Mouse (Mus musculus): Measurements from ENCODE around the gene Nol9. TPM values are rescaled to one million over a fixed set of nuclear protein-coding genes. Genes with fewer than 3 reads are reported as not detected.

Nol9 gene
- polyA plus RNA-seq, 1 experiment from 2014 or later = 25.8 TPM

GRCm38 (mm10) chr4:152001335-152001734 is 37.8 kb upstream of the Nol9 start:
- Histone ChIP-seq H3K4me3 (no peak overlapping the region), H3K27me3 (replicated peaks) (no peaks in the 10 kb centered on the region), H3K4me1 (replicated peaks) (peaks cover 15% of the 10 kb centered on the region), H3K9ac (no peak overlapping the region), H3K4me2 (no peak overlapping the region), H3K9me3 (replicated peaks) (no peaks in the 10 kb centered on the region), H3K27ac (ENCODE audit: poor library complexity, severe bottlenecking) (no peak overlapping the region), H3K36me3 (no peaks in the 10 kb centered on the region)
- 65% methylated on average over 4 of the region's 4 CpGs for WGBS
- ATAC-seq (ENCODE audit: insufficient number of reproducible peaks, low FRiP score) = no peak

- Histone ChIP-seq H3K9ac (no peak overlapping the region), H3K36me3 (no peaks in the 10 kb centered on the region), H3K4me2 (no peak overlapping the region), H3K27me3 (replicated peaks) (no peaks in the 10 kb centered on the region), H3K27ac (ENCODE audit: poor library complexity, severe bottlenecking) (no peak overlapping the region), H3K9me3 (replicated peaks) (no peaks in the 10 kb centered on the region), H3K4me1 (replicated peaks) (peaks cover 19% of the 10 kb centered on the region), H3K4me3 (no peak overlapping the region)
- no peak for ATAC-seq (ENCODE audit: insufficient number of reproducible peaks, low FRiP score)
- WGBS = 83% methylated on average over 3 of the region's 3 CpGs
These were observed 37.1 kb upstream of the Nol9 start for GRCm38 (mm10) chr4:152002063-152002462.

GRCm38 (mm10) chr4:152006137-152006536 is 33.0 kb upstream of the Nol9 start:
- H3K4me1 ChIP-seq (replicated peaks) = peaks cover 25% of the 10 kb centered on the region
- no peak overlapping the region for H3K4me2 ChIP-seq
- 72% methylated on average over 6 of the region's 6 CpGs for WGBS
- no peaks in the 10 kb centered on the region for H3K27me3 ChIP-seq (replicated peaks)
- no peak overlapping the region for H3K4me3 ChIP-seq
- no peaks in the 10 kb centered on the region for H3K9me3 ChIP-seq (replicated peaks)
- no peak for ATAC-seq (ENCODE audit: insufficient number of reproducible peaks, low FRiP score)
- H3K36me3 ChIP-seq = no peaks in the 10 kb centered on the region
- H3K27ac ChIP-seq (ENCODE audit: poor library complexity, severe bottlenecking) = no peak overlapping the region
- H3K9ac ChIP-seq = no peak overlapping the region

- Histone ChIP-seq H3K4me3 (no peak overlapping the region), H3K9me3 (replicated peaks) (no peaks in the 10 kb centered on the region), H3K4me1 (replicated peaks) (peaks cover 31% of the 10 kb centered on the region), H3K4me2 (peak overlapping the region; percentile 86; the same call in 1 of the 2 replicates), H3K36me3 (no peaks in the 10 kb centered on the region), H3K27me3 (replicated peaks) (no peaks in the 10 kb centered on the region), H3K27ac (ENCODE audit: poor library complexity, severe bottlenecking) (peak overlapping the region; percentile 95), H3K9ac (0 out of 2 replicates have a peak overlapping the region, but pooled peaks have one; percentile 91)
- ATAC-seq (ENCODE audit: insufficient number of reproducible peaks, low FRiP score) = no peak
- 33% methylated on average over 3 of the region's 3 CpGs for WGBS
These were observed 32.3 kb upstream of the Nol9 start for GRCm38 (mm10) chr4:152006812-152007211.

GRCm38 (mm10) chr4:152007481-152008147 is 31.5 kb upstream of the Nol9 start:
- Histone ChIP-seq H3K27me3 (replicated peaks) (no peaks in the 10 kb centered on the region), H3K4me1 (replicated peaks) (peaks cover 39% of the 10 kb centered on the region), H3K27ac (ENCODE audit: poor library complexity, severe bottlenecking) (peak overlapping the region; percentile 95), H3K4me3 (peak overlapping the region; percentile 72), H3K9me3 (replicated peaks) (no peaks in the 10 kb centered on the region), H3K9ac (peak overlapping the region; percentile 91), H3K4me2 (peak overlapping the region; percentile 86), H3K36me3 (peaks cover 8% of the 10 kb centered on the region)
- no peak for ATAC-seq (ENCODE audit: insufficient number of reproducible peaks, low FRiP score)
- WGBS = 4% methylated on average over 8 of the region's 8 CpGs

GRCm38 (mm10) chr4:152008148-152008500 is 31.0 kb upstream of the Nol9 start:
- peak overlapping the region; percentile 72 for H3K4me3 ChIP-seq
- peak overlapping the region; percentile 91 for H3K9ac ChIP-seq
- H3K9me3 ChIP-seq (replicated peaks) = no peaks in the 10 kb centered on the region
- peaks cover 44% of the 10 kb centered on the region for H3K4me1 ChIP-seq (replicated peaks)
- WGBS = 1% methylated on average over 14 of the region's 14 CpGs
- H3K4me2 ChIP-seq = peak overlapping the region; percentile 86
- no peaks in the 10 kb centered on the region for H3K27me3 ChIP-seq (replicated peaks)
- peak overlapping the region; percentile 95 for H3K27ac ChIP-seq (ENCODE audit: poor library complexity, severe bottlenecking)
- ATAC-seq (ENCODE audit: insufficient number of reproducible peaks, low FRiP score) = no peak
- H3K36me3 ChIP-seq = peaks cover 13% of the 10 kb centered on the region

GRCm38 (mm10) chr4:152008622-152009075 is 30.5 kb upstream of the Nol9 start, which contains the start of gene Klhl21:
TSS of gene Klhl21 (plus strand) at chr4:152008803.
- peak within 1 kb of the TSS; percentile 86 for H3K4me2 ChIP-seq
- ATAC-seq (ENCODE audit: insufficient number of reproducible peaks, low FRiP score) = peak; percentile 88
- H3K36me3 ChIP-seq = peaks cover 18% of the 10 kb centered on the region
- H3K9me3 ChIP-seq (replicated peaks) = no peaks in the 10 kb centered on the region
- WGBS = under 1% methylated on average over 43 of the region's 45 CpGs
- peak within 1 kb of the TSS; percentile 95 for H3K27ac ChIP-seq (ENCODE audit: poor library complexity, severe bottlenecking)
- peaks cover 50% of the 10 kb centered on the region for H3K4me1 ChIP-seq (replicated peaks)
- peak within 1 kb of the TSS; percentile 91 for H3K9ac ChIP-seq
- peak within 1 kb of the TSS; percentile 72 for H3K4me3 ChIP-seq
- H3K27me3 ChIP-seq (replicated peaks) = no peaks in the 10 kb centered on the region

- Histone ChIP-seq H3K36me3 (peaks cover 25% of the 10 kb centered on the region), H3K4me2 (peak overlapping the region; percentile 86), H3K4me3 (peak overlapping the region; percentile 72), H3K4me1 (replicated peaks) (peaks cover 55% of the 10 kb centered on the region), H3K9me3 (replicated peaks) (no peaks in the 10 kb centered on the region), H3K27me3 (replicated peaks) (no peaks in the 10 kb centered on the region), H3K9ac (peak overlapping the region; percentile 91), H3K27ac (ENCODE audit: poor library complexity, severe bottlenecking) (peak overlapping the region; percentile 95)
- peak; percentile 48 for ATAC-seq (ENCODE audit: insufficient number of reproducible peaks, low FRiP score)
- under 1% methylated on average over 115 of the region's 115 CpGs for WGBS
These were observed 29.8 kb upstream of the Nol9 start for GRCm38 (mm10) chr4:152009076-152010051.

- no peaks in the 10 kb centered on the region for H3K9me3 ChIP-seq (replicated peaks)
- peak overlapping the region; percentile 72 for H3K4me3 ChIP-seq
- peaks cover 55% of the 10 kb centered on the region for H3K4me1 ChIP-seq (replicated peaks)
- H3K27ac ChIP-seq (ENCODE audit: poor library complexity, severe bottlenecking) = peak overlapping the region; percentile 95
- ATAC-seq (ENCODE audit: insufficient number of reproducible peaks, low FRiP score) = peak; percentile 66
- peak overlapping the region; percentile 91 for H3K9ac ChIP-seq
- WGBS = 0% methylated on average over 10 of the region's 10 CpGs
- H3K36me3 ChIP-seq = peaks cover 34% of the 10 kb centered on the region
- H3K27me3 ChIP-seq (replicated peaks) = no peaks in the 10 kb centered on the region
- H3K4me2 ChIP-seq = peak overlapping the region; percentile 86
These were observed 28.9 kb upstream of the Nol9 start for GRCm38 (mm10) chr4:152010091-152010706.

- Histone ChIP-seq H3K27me3 (replicated peaks) (no peaks in the 10 kb centered on the region), H3K4me2 (peak overlapping the region; percentile 86), H3K9me3 (replicated peaks) (no peaks in the 10 kb centered on the region), H3K36me3 (peaks cover 39% of the 10 kb centered on the region), H3K27ac (ENCODE audit: poor library complexity, severe bottlenecking) (peak overlapping the region; percentile 95), H3K4me1 (replicated peaks) (peaks cover 55% of the 10 kb centered on the region), H3K4me3 (peak overlapping the region; percentile 72), H3K9ac (peak overlapping the region; percentile 91)
- ATAC-seq (ENCODE audit: insufficient number of reproducible peaks, low FRiP score) = peak; percentile 20
- 1% methylated on average over 13 of the region's 13 CpGs for whole genome bisulfite sequencing
These were observed 28.4 kb upstream of the Nol9 start for GRCm38 (mm10) chr4:152010707-152011134.

Data from heart, embryonic 12.5 days (tissue).